Mouse (Mus musculus) heart, embryonic 11.5 days (tissue): Measurements from ENCODE around the gene Gm17655. TPM values are rescaled to one million over a fixed set of nuclear protein-coding genes. Genes with fewer than 3 reads are reported as not detected.
A peak's percentile ranks its signal among the peaks of the same experiment; 100 is the strongest.

ENCODE experiments used
- ATAC-seq: fragments of 200-750 bp; cut with Nextera tagmentation; replicated peaks from 2 replicates; pipeline ENCODE4 v1.8.0; 2017; ENCODE audit warnings: moderate library complexity; ENCODE audit not compliant: insufficient number of reproducible peaks, low FRiP score, low TSS enrichment
- H3K27ac ChIP-seq: fragments of 300-500 bp; sonication (generic); 2 replicates; pipeline ENCODE4 v1.5.1; 2014; ENCODE audit warnings: mild to moderate bottlenecking, low read depth, low read length
- H3K27me3 ChIP-seq: fragments of 300-500 bp; sonication (generic); 2 replicates; pipeline ENCODE4 v1.6.1; 2014; ENCODE audit warnings: mild to moderate bottlenecking, low read length, mixed read lengths; ENCODE audit not compliant: control insufficient read depth, insufficient read depth
- H3K36me3 ChIP-seq: fragments of 300-500 bp; sonication (generic); 2 replicates; pipeline ENCODE4 v1.6.1; 2014; ENCODE audit warnings: mild to moderate bottlenecking, low read length, moderate library complexity, mixed read lengths; ENCODE audit not compliant: control insufficient read depth, insufficient read depth
- H3K4me1 ChIP-seq: fragments of 300-500 bp; sonication (generic); 2 replicates; pipeline ENCODE4 v1.6.1; 2014; ENCODE audit warnings: low read length; ENCODE audit not compliant: control insufficient read depth, insufficient read depth
- H3K4me2 ChIP-seq: fragments of 300-500 bp; sonication (generic); 2 replicates; pipeline ENCODE4 v1.6.1; 2014; ENCODE audit warnings: mild to moderate bottlenecking, moderate library complexity
- H3K4me3 ChIP-seq: fragments of 300-500 bp; sonication (generic); 2 replicates; pipeline ENCODE4 v1.5.1; 2014; ENCODE audit warnings: low read depth, low read length
- H3K9ac ChIP-seq: fragments of 300-500 bp; sonication (generic); 2 replicates; pipeline ENCODE4 v1.6.1; 2014; ENCODE audit warnings: mild to moderate bottlenecking, low read depth, low read length, moderate library complexity
- H3K9me3 ChIP-seq: fragments of 300-500 bp; sonication (generic); replicated peaks from 2 replicates; pipeline ENCODE4 v1.6.1; 2016; ENCODE audit warnings: low read length; ENCODE audit not compliant: control insufficient read depth
- WGBS: fragments of 180-500 bp; shearing (Covaris S2); extraction: QIAGEN DNeasy Blood & Tissue Kit; methylation state at CpG from one replicate; pipeline ENCODE4 v1.1.7; 2014; ENCODE audit not compliant: insufficient replicate concordance; 5-methylcytosine and 5-hydroxymethylcytosine counted together
- polyA plus RNA-seq: library from polyadenylated mRNA; unstranded; fragments of >200 nt; fragmentation: Nextera tagmentation; extraction: Ambion mirVana; gene quantifications from 2 replicates; pipeline ENCODE4 v1.2.1, GENCODE M21; 2014

Gm17655 gene
- polyA plus RNA-seq, 1 experiment from 2014 or later, result 1.7 TPM

- WGBS, result 92% methylated on average over 27 of the region's 27 CpGs
- Histone ChIP-seq H3K4me2 (no peak overlapping the region), H3K27me3 (peaks cover 7% of the 10 kb centered on the region; the same call in 1 of the 2 replicates), H3K9ac (no peak overlapping the region), H3K9me3 (no peaks in the 10 kb centered on the region), H3K4me3 (no peak overlapping the region), H3K4me1 (peaks cover 15% of the 10 kb centered on the region), H3K36me3 (peaks cover 31% of the 10 kb centered on the region), H3K27ac (no peak overlapping the region)
- no peak for ATAC-seq
These were observed 31.7 kb upstream of the Gm17655 start for GRCm38 (mm10) chr5:110103901-110104615.

DNA sequence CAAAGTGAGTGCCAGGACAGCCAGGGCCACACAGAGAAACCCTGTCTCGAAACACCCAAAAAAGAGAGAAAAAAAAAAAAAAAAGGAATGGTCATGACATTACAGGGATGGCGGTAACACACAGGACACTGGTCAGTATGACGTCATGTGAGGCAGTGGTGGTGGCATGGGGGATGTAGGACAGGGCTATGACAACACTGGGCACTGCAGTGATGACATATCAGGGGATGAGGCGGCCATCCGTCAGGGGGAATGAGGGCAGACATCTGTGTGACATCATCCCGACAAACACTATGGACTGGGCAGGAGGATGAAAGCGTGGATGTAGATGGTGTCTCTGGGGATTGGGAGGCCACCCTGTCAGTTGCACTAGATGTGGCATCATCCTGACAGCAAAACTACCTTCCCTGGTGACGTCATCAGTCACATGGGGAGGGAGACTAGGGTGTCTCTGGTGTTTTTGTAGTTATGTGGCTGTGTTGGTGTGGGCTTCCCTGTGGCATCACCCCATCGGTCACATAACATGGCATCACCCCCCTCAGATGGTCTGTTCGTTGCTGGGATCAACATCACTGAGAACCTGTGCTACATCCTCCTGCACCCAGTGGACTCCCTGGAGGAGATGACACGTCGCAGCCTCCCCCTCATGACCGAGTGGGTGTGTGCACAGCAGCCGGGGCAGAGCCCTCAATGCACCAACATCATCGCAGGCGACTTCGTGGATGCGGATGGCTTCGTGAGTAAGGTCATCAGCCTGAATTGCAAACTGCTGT, 30.7 kb upstream of the Gm17655 start:
- Histone ChIP-seq H3K9me3 (no peaks in the 10 kb centered on the region), H3K4me2 (no peak overlapping the region), H3K27ac (no peak overlapping the region), H3K36me3 (peaks cover 31% of the 10 kb centered on the region), H3K4me3 (no peak overlapping the region), H3K9ac (no peak overlapping the region), H3K4me1 (peaks cover 15% of the 10 kb centered on the region), H3K27me3 (peaks cover 7% of the 10 kb centered on the region; the same call in 1 of the 2 replicates)
- ATAC-seq, result no peak
- 94% methylated on average over 19 of the region's 19 CpGs for WGBS

DNA sequence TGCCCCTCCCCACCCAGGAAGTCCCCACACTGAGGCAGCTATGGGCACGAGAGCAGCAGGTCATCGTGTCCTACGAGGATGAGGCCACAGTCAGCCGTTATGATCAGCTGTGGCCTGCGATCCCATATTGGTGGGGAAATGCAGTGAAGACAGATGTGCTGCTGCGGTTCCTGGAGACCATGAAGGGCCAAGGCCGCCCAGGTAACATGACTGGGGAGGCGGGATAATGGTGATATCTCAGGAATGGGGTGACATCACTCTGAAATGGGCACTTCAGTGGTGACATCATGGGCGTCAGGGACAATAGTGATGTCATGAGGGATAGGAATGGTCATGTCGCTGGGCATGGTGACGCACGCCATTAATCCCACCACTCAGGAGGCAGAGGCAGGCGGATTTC, 30.1 kb upstream of the Gm17655 start:
- H3K4me3 ChIP-seq, result no peak overlapping the region
- H3K27ac ChIP-seq, result no peak overlapping the region
- H3K36me3 ChIP-seq, result peaks cover 31% of the 10 kb centered on the region
- no peaks in the 10 kb centered on the region for H3K9me3 ChIP-seq
- WGBS, result 84% methylated on average over 13 of the region's 13 CpGs
- H3K27me3 ChIP-seq, result peaks cover 7% of the 10 kb centered on the region; the same call in 1 of the 2 replicates
- no peak for ATAC-seq
- peak overlapping the region; percentile 77; the same call in 1 of the 2 replicates for H3K4me2 ChIP-seq
- peaks cover 15% of the 10 kb centered on the region for H3K4me1 ChIP-seq
- H3K9ac ChIP-seq, result no peak overlapping the region

- ATAC-seq, result peak; percentile 17; the same call in 1 of the 2 replicates
- WGBS, result 9% methylated on average over 34 of the region's 34 CpGs
These were observed 29.5 kb upstream of the Gm17655 start for GRCm38 (mm10) chr5:110101716-110102347.

GRCm38 (mm10) chr5:110100921-110101631, 28.8 kb upstream of the Gm17655 start:
- Histone ChIP-seq H3K4me2 (peak overlapping the region; percentile 77), H3K27ac (no peak overlapping the region), H3K27me3 (peaks cover 7% of the 10 kb centered on the region; the same call in 1 of the 2 replicates), H3K9ac (no peak overlapping the region), H3K9me3 (no peaks in the 10 kb centered on the region), H3K4me3 (peak overlapping the region; percentile 34), H3K4me1 (peaks cover 7% of the 10 kb centered on the region), H3K36me3 (peaks cover 28% of the 10 kb centered on the region)
- WGBS, result 1% methylated on average over 35 of the region's 37 CpGs
- peak; percentile 4; the same call in 1 of the 2 replicates for ATAC-seq

More at GRCm38 (mm10) chr5:110101716-110102347, 29.5 kb upstream of the Gm17655 start:
- peaks cover 7% of the 10 kb centered on the region; the same call in 1 of the 2 replicates for H3K27me3 ChIP-seq
- no peaks in the 10 kb centered on the region for H3K9me3 ChIP-seq
- 0 out of 2 replicates have a peak overlapping the region, but pooled peaks have one; percentile 49 for H3K9ac ChIP-seq
- H3K4me1 ChIP-seq, result peaks cover 15% of the 10 kb centered on the region
- no peak overlapping the region for H3K27ac ChIP-seq
- peak overlapping the region; percentile 77 for H3K4me2 ChIP-seq
- peak overlapping the region; percentile 34 for H3K4me3 ChIP-seq
- peaks cover 31% of the 10 kb centered on the region for H3K36me3 ChIP-seq

GRCm38 (mm10) chr5:110099656-110100580, 27.6 kb upstream of the Gm17655 start, which contains the start of gene Plcxd1:
Gene Plcxd1, plus strand, starts transcription at chr5:110099969.
- H3K4me3 ChIP-seq, result peak within 1 kb of the TSS; percentile 34
- H3K36me3 ChIP-seq, result peaks cover 21% of the 10 kb centered on the region
- ATAC-seq, result 0 out of 2 replicates have a peak, but pooled peaks have one; percentile 16
- peak within 1 kb of the TSS; percentile 77 for H3K4me2 ChIP-seq
- no peak within 1 kb of the TSS for H3K27ac ChIP-seq
- no peaks in the 10 kb centered on the region for H3K9me3 ChIP-seq
- 5% methylated on average over 24 of the region's 25 CpGs for WGBS
- no peak within 1 kb of the TSS for H3K9ac ChIP-seq
- H3K27me3 ChIP-seq, result peaks cover 7% of the 10 kb centered on the region; the same call in 1 of the 2 replicates
- peaks cover 7% of the 10 kb centered on the region for H3K4me1 ChIP-seq

DNA sequence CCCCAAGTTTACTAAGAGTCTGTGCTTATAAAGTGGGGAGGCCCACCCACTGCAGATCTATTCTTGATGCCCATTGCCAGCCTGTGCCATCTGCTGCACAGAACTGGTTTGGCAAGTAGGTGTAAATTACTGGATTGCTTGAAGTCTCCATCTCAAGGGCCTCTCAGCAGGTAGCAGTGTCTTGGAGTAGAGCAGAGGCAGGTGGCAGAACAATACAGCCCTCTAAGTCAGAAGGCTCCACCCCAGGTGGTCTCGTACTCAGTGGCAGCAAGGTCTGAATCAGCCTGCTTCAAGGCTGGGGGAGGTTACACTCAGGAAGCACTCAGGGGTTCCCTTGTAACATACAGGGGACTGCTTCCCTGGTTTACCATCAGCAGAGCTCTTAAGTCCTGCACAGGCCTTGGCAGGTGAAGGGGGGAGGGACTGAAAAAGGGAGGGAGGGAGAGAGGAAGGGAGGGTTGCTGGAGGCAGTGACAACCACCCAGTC, 26.7 kb upstream of the Gm17655 start:
- 59% methylated on average over 1 of the region's 1 CpGs for WGBS
- peaks cover 7% of the 10 kb centered on the region; the same call in 1 of the 2 replicates for H3K27me3 ChIP-seq
- no peak overlapping the region for H3K27ac ChIP-seq
- H3K9me3 ChIP-seq, result no peaks in the 10 kb centered on the region
- no peak overlapping the region for H3K9ac ChIP-seq
- H3K4me2 ChIP-seq, result no peak overlapping the region
- H3K4me1 ChIP-seq, result peaks cover 7% of the 10 kb centered on the region
- H3K4me3 ChIP-seq, result no peak overlapping the region
- ATAC-seq, result no peak
- peaks cover 12% of the 10 kb centered on the region for H3K36me3 ChIP-seq
